Mouse (Mus musculus) erythroblast, embryonic 14.5 days (primary cell): ENCODE results near the gene Uqcc1.

ENCODE experiments used
- GATA1 ChIP-seq: IDR thresholded peaks from 2 replicates; pipeline ENCODE4 v1.6.1; 2012; ENCODE audit warnings: low read length, inconsistent platforms, mixed read lengths
- TAL1 ChIP-seq: IDR thresholded peaks from 3 replicates; pipeline ENCODE4 v1.6.1; 2012; ENCODE audit warnings: low read length, inconsistent platforms, mixed read lengths

DNA sequence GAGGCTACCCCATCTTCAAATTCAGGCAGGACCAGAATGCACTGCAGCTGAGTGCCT lies 110.9 kb downstream of the Uqcc1 start, which contains the start of gene BC029722:
- TF ChIP-seq TAL1 (no peak), GATA1 (no peak)
